Mouse (Mus musculus): Measurements from ENCODE around the gene Klf17. TPM values are rescaled to one million over a fixed set of nuclear protein-coding genes. Genes with fewer than 3 reads are reported as not detected.
"Not testable (repeated sequence)": the region's sequence is repeated elsewhere in the genome, so short reads cannot be mapped to it uniquely, and the experiment has no call there.

The Klf17 gene
- polyA plus RNA-seq (2012; rRNA removed): 0.04 TPM in 2 replicates

DNA sequence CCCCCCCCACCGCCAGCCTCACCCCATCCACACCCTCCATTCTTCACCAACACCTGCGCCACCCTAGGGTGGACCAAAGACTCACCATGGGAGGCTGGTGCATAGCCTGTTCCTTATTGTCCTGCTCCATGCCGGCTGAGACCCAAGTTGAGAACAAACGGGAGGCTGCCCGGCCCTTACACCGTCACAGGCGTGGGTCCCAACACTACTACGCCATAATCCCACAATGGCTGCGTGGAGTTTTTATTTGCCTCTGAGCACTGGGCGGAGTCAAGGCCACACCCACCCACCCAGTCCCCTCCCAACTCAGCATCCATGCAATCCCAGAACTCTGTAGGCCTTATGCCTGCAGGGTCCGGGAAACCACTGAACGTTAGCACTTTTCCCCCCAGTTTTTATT is at the start of gene Klf17:
Gene Klf17, minus strand, starts transcription at position 233 of the 400 bp plus-strand sequence.
- DNase-seq (ENCODE audit: extremely low spot score in 1 of 2, low spot score in 1 of 2): no peak

DNA sequence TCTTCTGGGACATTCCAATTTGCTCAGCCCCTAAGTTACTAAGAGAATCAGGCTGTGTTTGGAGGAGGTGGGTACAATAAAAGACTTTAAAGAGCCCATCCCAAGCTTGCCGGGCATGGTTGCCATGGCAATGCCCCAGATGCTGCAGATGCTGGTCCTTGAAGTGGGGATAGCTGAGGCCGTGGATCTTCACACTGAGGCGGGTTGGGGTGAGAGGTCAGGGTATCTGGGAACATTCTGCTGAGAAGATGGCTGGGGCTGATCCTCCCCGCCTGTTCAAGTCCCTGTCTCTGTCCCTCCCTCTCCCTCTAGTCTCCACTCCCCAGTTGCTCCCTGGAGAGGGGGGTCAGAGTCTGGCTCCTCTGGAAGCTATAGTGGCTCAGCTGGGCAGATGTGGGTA is 48.9 kb upstream of the Klf17 start:
- DNase-seq (ENCODE audit: extremely low spot score in 1 of 2, low spot score in 1 of 2): no peak

DNA sequence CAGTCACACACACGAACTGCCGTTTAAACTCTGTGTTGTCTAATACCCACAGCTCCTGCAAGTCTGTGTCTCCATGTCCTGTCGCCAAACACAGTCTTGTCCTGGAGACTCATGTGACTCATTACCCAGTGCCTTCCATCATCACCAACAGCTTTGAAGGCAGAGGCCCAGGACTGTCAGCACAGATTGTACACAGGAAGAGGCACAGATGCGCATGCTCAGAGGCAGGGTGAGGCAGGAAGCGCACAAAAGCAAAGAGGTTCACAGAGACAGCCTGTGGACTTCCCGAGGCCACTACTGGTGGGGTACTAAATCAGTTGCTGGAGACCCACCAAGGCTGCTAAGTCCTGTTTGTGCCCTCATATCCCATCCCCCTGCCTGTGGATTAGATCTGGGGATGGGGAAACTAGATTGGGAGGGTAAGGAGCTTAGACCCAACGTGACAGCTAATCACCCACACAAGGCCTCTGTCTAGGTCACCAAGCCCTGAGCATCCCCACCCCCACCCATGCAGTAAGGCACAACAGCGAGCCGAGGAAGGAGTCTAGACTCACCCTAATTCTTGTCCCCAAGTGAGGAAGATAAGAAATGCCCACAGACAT is 48.2 kb upstream of the Klf17 start:
- no peak for DNase-seq (ENCODE audit: extremely low spot score in 1 of 2, low spot score in 1 of 2)

DNA sequence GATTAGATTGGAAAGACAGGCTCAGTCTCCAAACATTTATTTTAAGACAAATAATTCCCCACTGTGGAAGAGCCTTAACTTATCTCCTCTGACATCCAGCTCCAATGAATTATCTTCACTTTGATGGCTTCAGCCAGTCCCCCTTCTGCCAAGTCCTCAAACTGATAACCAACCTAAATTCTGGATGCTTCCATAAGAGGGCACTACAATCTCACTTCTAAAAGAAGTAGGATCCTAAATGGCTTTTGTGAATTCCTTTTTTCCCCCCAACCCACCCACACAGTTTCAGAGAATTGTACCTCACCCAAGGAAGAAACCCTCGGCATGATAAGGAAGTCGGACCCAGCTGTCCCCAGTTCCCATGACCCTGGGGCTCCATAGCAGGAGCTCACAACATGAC is 45.5 kb upstream of the Klf17 start:
- DNase-seq (ENCODE audit: extremely low spot score in 1 of 2, low spot score in 1 of 2): peak in 1 of 2 experiments; percentile 49

DNA sequence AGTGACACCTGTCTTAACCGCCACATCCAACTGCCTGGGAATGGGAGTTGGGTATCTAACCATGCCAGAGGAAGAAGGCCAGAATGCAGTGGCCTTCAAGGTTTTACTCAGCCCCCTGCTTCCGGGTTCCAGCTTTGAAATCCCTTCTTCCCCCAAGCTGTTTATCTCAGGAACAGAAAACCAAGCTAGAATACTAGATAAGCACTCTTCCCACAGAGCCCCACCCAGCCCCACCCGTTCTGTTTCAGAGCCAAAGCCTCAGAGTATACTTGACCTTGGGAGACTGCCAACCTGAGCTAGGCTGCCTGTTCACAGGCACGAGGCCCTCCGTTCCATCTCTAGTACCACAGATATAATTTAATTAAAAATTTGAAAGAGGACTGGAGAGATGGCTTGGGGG is 41.5 kb upstream of the Klf17 start:
- DNase-seq (ENCODE audit: extremely low spot score in 1 of 2, low spot score in 1 of 2): no peak

DNA sequence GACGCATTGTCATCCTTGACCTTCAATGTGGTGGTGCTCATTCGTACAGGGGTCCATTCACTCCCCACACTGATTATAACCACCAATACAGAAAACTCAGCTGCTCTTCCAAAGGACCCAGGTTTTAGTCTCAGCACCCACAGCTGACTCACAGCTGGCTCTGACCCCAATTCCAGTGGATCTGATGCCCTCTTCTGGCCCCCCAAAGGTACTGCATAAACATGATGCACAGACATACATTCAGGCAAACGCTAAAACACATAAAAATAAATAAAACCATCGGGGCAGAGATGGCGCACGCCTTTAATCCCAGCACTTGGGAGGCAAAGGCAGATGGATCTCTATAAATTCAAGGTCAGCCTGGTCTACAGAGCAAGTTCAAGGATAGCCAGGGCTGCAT is 34.5 kb upstream of the Klf17 start:
- DNase-seq (ENCODE audit: extremely low spot score in 1 of 2, low spot score in 1 of 2): no peak

DNA sequence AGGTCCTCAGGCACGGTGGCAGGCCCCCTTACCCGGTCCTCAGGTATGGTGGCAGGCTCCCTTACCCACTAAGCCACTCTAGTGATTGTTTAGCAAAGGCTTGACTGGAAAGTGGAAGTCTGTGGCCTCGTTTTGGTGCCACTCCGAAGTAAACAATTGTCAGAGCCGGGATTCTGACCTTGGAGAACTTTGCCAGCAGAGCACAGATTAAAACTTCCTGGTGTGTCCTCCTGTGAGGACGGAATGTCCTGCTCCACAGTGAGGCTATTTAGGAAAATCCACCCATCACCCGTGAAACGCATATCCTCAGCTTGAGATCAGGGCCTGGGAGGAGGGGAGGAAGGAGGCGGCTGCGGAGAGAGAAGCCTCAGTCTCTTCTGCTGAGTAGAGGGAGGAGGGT is 22.9 kb upstream of the Klf17 start:
- no peak for DNase-seq (ENCODE audit: extremely low spot score in 1 of 2, low spot score in 1 of 2)

DNA sequence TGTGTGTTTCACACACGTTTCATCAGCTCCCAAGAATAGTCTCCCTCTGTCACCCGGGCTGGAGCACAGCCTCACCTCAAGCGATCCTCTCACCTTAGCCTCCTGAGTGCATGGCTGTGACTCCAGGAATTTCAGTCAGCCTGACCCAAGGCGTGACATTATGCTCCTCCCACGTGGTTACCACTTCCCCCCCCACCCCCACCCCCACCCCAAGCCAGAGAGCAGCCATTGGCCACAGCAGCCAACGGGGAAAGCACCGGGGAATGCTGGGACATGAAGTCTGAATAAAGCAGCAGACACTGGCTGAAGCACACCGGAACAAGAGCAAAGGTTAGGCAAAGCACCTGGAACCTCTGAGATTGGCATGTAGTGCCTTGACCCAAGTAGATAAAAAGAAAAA is 21.5 kb upstream of the Klf17 start:
- DNase-seq (ENCODE audit: extremely low spot score in 1 of 2, low spot score in 1 of 2): no peak

DNA sequence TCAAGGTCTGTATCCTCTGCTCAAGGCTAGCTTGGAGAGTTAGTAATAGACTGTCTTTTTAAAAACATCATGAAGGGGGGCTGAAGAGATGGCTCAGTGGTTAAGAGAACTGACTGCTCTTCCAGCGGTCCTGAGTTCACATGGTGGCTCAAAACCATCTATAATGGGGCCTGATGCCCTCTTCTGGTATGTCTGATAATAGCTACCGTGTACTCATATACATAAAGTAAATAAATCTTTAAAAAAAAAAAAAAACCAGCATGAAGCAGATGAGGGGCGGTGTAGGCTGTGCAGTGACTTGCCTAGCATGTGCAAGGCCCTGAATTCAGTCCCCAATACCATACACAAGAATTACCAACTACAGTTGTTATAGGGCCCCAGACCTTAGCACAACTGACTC is 17.5 kb upstream of the Klf17 start:
- no peak for DNase-seq (ENCODE audit: extremely low spot score in 1 of 2, low spot score in 1 of 2)

DNA sequence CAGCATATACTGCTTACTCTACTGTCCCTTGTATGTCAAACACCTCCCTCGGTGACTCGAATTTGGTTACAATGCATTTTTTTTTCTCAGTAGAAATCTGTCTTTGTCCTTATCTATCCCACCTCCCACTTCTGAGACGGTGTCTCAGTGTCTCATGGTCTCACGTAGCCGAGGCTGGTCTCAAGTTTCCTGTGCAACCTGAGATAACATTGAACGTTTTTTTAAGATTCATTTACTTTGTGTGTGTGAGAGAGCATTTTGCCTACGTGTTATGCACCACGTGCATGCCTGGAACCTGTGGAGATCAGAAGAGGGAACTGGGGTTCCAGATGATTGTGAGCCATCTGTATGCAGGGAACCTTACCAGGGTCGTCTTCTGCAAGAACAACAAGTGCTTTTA is 7.5 kb upstream of the Klf17 start:
- no peak for DNase-seq (ENCODE audit: extremely low spot score in 1 of 2, low spot score in 1 of 2)

DNA sequence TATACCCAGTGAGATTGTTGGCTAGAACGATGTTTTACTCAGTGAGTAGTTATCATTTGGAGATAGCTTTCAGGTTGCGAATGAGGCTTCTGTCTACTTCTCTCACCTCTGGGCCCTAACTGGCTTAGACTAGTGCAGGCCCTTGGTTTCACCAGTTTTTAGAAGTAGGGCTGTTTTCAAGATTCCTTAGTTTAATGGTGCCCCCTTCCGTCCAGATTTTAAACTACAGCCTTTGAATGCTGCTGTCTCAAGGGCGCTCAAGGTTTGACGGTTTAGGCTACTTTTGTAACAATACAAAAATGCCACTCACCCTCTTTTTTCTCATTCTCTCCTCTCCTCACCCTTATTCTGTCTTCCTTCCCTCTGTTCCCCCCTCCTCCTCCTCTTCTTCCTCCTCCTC is 5.5 kb upstream of the Klf17 start:
- peak; percentile 29 to 96 for DNase-seq (ENCODE audit: extremely low spot score in 1 of 2, low spot score in 1 of 2)

DNA sequence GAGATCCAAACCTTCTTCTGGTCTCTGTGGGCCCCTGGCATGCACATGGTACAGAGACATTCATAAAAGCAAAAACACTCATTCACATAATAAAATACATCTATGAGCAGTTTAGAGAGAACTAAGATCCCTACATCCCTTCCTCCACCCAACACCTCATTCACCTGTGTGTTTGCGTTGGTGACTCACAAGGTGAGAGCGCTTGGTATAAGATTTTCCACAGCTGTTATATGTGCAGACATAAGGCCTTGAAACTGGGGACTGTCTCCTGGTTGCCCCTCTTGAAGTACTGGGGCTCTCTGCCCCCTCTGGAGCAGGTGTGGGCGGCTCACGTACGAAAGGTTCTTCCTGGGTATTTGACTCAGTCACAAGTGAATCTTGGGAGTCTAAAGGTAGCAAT is 5.3 kb downstream of the Klf17 start:
- no peak for DNase-seq (ENCODE audit: extremely low spot score in 1 of 2, low spot score in 1 of 2)

DNA sequence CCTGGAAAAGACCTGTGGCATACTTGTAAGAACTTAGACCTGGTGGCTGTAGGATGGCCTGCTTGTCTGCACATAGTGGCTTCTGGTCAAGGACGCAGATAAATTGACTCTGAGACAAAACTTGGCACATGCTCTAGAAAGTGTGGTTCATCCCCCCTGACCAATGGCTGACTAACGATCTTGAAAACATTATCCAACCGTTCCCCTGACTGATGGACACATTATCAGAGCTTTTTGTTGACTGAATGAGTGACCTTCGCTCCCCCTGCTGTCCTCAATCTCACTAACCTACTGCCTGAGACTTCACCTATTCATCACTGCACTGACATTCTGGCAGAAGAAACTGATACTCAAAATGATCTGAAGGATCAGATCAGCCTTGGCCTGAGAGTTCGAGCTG is 13.0 kb downstream of the Klf17 start:
- not testable (repeated sequence) for DNase-seq (ENCODE audit: extremely low spot score in 1 of 2, low spot score in 1 of 2)

DNA sequence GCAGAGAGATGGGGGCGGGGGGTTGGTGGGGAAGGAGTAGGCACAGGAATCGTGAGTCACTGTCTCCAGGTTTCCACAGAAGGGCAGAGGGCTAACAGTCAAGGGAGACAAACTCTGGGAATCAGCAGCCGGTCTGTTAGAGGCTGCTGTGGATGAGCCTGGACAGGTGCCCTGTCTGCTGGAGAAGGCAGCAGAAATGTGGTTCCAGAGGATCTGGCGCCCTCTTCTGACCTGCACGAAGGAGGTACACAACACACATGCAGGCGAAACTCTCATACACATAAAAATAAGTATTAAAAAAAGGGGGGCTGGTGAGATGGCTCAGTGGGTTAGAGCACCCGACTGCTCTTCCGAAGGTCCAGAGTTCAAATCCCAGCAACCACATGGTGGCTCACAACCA is 27.9 kb downstream of the Klf17 start:
- DNase-seq (ENCODE audit: extremely low spot score in 1 of 2, low spot score in 1 of 2): no peak

DNA sequence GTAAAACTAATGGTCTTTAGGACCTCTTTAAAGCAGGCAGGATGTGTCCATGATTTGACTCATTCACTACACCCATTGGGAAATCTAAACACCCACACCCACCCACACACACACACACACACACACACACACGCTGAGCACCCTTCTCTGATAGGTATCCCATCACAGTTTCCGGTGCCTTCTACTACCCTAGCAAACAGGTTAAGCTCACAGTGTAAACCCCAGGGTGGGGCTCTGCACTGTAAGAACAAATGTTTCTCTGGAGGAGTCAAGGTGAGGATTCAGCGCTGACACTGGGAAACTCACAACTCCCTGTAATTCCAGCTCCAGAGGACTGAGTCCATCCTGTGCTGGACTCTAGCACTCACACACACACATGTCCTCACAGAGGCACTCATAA is 33.5 kb downstream of the Klf17 start:
- no peak for DNase-seq (ENCODE audit: extremely low spot score in 1 of 2, low spot score in 1 of 2)

DNA sequence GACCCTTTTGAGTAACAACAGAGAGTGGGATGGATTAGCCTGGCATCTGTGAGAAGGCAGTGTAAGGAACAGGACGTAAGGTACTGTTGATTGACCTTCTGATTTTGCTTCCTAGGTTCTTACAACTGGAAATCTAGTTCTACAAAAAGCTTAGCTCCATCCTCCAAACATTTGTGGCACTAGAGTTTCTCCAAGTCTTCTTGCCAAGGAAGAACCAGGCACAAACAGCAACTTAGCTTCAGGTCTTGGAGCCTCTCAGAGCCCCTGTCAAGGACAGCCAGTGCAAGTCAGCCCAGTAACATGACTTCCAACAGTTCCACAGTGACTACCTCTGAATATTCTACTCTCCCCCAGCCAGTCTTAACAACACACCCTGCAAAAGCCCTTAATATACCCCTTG is 41.3 kb downstream of the Klf17 start, which contains the start of gene Gm12845:
Gene Gm12845, plus strand, starts transcription at position 301 of the 400 bp plus-strand sequence.
- no peak for DNase-seq (ENCODE audit: extremely low spot score in 1 of 2, low spot score in 1 of 2)

DNA sequence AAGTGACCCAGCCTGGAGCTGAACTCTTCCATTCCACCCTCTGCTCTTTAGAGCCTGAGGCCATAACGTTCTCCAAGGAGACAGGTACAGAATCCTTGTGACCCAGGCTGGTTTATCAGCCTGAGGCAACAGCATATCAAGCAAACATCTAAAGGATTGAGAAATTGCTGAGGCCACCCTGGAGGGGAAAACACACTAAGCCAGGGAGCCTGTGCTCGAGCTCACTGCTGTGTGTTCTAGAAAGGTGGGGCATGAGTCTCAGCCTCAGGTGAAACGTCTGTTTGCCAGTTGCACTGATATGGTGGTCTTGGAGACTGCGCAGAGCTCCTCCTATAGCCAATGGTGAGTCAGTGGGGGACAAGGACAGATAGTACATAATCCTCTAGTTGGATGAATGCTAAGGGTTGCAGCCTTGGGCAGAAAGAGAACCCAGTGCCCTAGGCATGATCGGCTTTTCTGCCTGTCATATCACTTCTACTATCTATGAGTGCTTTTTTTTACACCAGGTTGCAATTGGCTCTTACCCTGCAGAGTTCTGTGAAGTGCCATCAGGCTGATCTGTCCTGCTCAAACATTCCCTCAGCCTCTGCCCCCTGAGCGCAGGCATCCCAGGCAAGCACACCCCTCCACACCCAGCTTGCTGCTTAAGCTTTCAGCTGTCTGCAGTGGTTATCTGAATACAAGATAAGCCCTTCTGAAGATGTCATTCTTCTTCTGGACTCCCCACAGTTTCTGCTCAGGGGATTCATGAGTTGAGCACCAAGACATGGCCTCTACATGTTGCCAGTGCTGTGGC is 51.9 kb downstream of the Klf17 start:
- DNase-seq (ENCODE audit: extremely low spot score in 1 of 2, low spot score in 1 of 2): no peak

DNA sequence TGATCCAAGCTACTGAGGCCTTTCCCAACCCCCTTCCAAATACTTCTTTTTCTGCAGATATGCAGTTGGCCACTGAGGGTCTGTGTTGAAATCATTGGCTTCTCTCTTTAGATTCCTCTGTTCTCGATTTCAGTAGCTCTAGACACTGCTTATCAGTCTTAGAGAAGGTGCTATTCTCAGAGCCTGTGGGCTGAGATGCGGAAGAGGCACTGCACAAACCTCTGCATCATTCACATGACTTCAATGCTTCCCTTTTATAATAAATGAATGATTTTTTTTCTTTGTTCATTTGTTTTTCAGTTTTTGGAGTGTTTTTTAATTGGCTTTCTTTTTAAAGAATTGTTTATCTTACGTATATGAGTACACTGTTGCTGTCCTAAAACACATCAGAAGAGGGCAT is 53.1 kb downstream of the Klf17 start:
- DNase-seq (ENCODE audit: extremely low spot score in 1 of 2, low spot score in 1 of 2): no peak

DNA sequence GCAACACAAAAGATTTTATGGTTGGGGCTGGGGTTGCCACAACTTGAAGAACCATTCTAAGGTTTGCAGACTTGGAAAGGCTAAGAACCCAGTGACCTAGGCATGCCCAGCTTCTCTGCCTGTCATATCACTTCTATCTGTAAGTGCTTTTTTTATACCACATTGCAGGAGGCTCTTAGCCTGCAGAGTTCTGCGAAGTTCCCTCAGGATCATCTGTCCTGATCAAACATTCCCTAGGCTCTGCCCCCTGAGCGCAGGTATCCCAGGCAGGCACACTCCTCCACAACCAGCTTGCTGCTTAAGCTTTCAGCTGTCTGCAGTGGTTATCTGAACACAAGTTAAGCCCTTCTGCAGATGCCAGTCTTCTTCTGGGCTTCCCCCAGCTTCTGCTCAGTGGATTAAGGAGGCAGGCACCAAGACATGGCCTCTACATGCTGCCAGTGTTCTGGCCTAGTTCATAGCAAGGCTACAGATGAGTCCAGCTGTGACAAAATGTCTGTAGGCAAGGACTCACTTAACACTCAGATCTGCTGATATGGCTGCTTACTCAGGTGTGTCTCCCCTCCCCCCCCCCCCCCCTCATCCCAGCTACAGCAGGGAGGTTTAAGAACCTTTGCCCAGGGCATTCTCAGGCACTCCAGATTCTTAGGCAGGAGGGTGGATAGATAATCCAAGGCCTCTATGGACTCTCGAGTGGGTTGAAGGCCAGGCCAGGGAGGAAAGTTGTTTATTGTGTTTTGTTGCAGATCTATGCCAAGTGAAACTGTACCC is 56.5 kb downstream of the Klf17 start:
- DNase-seq (ENCODE audit: extremely low spot score in 1 of 2, low spot score in 1 of 2): no peak

Data from frontal cortex, adult 2 months (tissue).